In genomic region chr4:135736903-135737302, GRCm38 (mm10) we compare ENCODE assay signal across 35 mouse cellular contexts. TPM values are rescaled to one million over a fixed set of nuclear protein-coding genes. Genes with fewer than 3 reads are reported as not detected.
"Had no signal": no experiment of that assay in that cellular context is flagged by ENCODE, and none has a peak within 500 bp of the region (broad histone marks: within the 10 kb centered on the region; RNA-seq: fewer than 3 reads in every experiment).

No protein-coding gene starts in this region.

- DNase-seq: cerebellum, adult 2 months; cerebellum, adult 8-10 months; cerebellum, adult 9-10 months; cerebellum, adult 9-11 months; cerebellum, postnatal 10 days; cerebellum, postnatal 14 days; cerebellum, postnatal 25 days; cerebellum, postnatal 36 days; embryo, embryonic 11 days; forebrain, postnatal 0 days; gastrocnemius, adult 2 months; gastrocnemius, postnatal 10 days; gastrocnemius, postnatal 14 days; gastrocnemius, postnatal 25 days; gastrocnemius, postnatal 36 days; heart, adult 11 months; heart, adult 18-20 months; heart, adult 2 months had no signal

- H3K27ac ChIP-seq: embryonic facial prominence, embryonic 12.5 days; embryonic facial prominence, embryonic 13.5 days; embryonic facial prominence, embryonic 15.5 days; forebrain, embryonic 10.5 days; forebrain, embryonic 12.5 days; forebrain, embryonic 13.5 days; forebrain, embryonic 15.5 days; gastrocnemius, adult 2 months; heart, adult 2 months had no signal

- H3K4me3 ChIP-seq: embryonic facial prominence, embryonic 12.5 days; embryonic facial prominence, embryonic 13.5 days; embryonic facial prominence, embryonic 15.5 days; erythroblast, embryonic 14.5 days; forebrain, embryonic 10.5 days; forebrain, embryonic 12.5 days; forebrain, embryonic 13.5 days; forebrain, embryonic 15.5 days; gastrocnemius, adult 2 months; heart, adult 2 months had no signal

- H3K9me3 ChIP-seq: embryonic facial prominence, embryonic 15.5 days; forebrain, embryonic 12.5 days; forebrain, embryonic 15.5 days had no signal

- H3K4me1 ChIP-seq: embryonic facial prominence, embryonic 12.5 days; embryonic facial prominence, embryonic 15.5 days; forebrain, embryonic 12.5 days; forebrain, embryonic 13.5 days; forebrain, embryonic 15.5 days had no signal

- H3K36me3 ChIP-seq: embryonic facial prominence, embryonic 12.5 days; embryonic facial prominence, embryonic 13.5 days; embryonic facial prominence, embryonic 15.5 days; forebrain, embryonic 10.5 days; forebrain, embryonic 12.5 days; forebrain, embryonic 15.5 days had no signal

- H3K4me2 ChIP-seq: embryonic facial prominence, embryonic 12.5 days; embryonic facial prominence, embryonic 13.5 days; embryonic facial prominence, embryonic 15.5 days; forebrain, embryonic 12.5 days; forebrain, embryonic 13.5 days; forebrain, embryonic 15.5 days had no signal

- H3K27me3 ChIP-seq: embryonic facial prominence, embryonic 12.5 days; embryonic facial prominence, embryonic 13.5 days; embryonic facial prominence, embryonic 15.5 days; forebrain, embryonic 12.5 days; forebrain, embryonic 13.5 days; forebrain, embryonic 15.5 days had no signal

RNA-seq across cellular contexts. Expression of gene Il22ra1, which starts 8.9 kb away (rescaled TPM):
- total RNA-seq: common myeloid progenitor, adult 5-6 weeks; gastrocnemius, adult 18-20 months; gastrocnemius, adult 2 months; gastrocnemius, adult 8-10 months; gastrocnemius, postnatal 36 days; granulocyte monocyte progenitor cell, adult 5-6 weeks had no signal
- polyA plus RNA-seq: cerebellum, adult 2 months; cortical plate, adult 2 months; embryonic facial prominence, embryonic 11.5 days; embryonic facial prominence, embryonic 12.5 days; forebrain, embryonic 10.5 days; forebrain, embryonic 11.5 days; forebrain, embryonic 12.5 days; forebrain, embryonic 13.5 days; forebrain, embryonic 14.5 days; forebrain, embryonic 15.5 days; forebrain, embryonic 16.5 days; forebrain, postnatal 0 days had no signal

RNA-seq across cellular contexts. Expression of gene Myom3, which starts 22.6 kb away (rescaled TPM):
- total RNA-seq: common myeloid progenitor, adult 5-6 weeks; granulocyte monocyte progenitor cell, adult 5-6 weeks had no signal
- polyA plus RNA-seq: erythroblast, embryonic 14.5 days; forebrain, embryonic 11.5 days had no signal

RNA-seq across cellular contexts. Expression of gene Ifnlr1, which starts 50.8 kb away (rescaled TPM):
- total RNA-seq: common myeloid progenitor, adult 5-6 weeks had no signal
- polyA plus RNA-seq: erythroblast, embryonic 14.5 days had no signal
